Mouse (Mus musculus) testis, adult 10 weeks (tissue): Measurements from ENCODE around the gene Olfr105-ps. TPM values are rescaled to one million over a fixed set of nuclear protein-coding genes. Genes with fewer than 3 reads are reported as not detected.

Experiments
- polyA plus RNA-seq: library from polyadenylated mRNA; stranded (reverse); fragments of 350-450 nt; fragmentation: Illumina TruSeq; extraction: RNeasy Lipid Tissue Mini Kit (QIAGEN cat#74804); gene quantifications from one replicate; pipeline ENCODE4 v1.2.3, GENCODE M21; 2014; ENCODE audit warnings: low read depth, low replicate concordance

Olfr105-ps gene
- polyA plus RNA-seq: not detected

DNA sequence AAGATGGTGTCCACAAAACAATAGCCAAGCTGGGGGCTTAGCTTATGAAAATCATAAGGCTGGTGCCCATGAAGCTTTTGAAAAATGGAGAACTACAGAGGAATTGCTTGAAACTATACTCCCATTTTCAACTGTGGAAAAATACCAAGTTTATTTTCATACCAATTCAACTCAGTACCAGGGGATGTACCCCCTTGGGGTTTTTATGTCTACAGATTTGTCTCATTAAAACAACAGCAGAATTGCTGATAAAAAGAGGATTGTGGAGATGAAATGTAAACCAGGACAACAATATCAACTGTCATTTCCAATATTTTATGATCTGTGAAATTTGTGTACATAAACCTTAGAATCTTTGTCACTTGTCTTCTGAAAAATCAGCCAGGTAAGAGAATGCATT lies at the start of gene Olfr105-ps:
Gene Olfr105-ps, plus strand, starts transcription at position 301 of the 400 bp plus-strand sequence.

DNA sequence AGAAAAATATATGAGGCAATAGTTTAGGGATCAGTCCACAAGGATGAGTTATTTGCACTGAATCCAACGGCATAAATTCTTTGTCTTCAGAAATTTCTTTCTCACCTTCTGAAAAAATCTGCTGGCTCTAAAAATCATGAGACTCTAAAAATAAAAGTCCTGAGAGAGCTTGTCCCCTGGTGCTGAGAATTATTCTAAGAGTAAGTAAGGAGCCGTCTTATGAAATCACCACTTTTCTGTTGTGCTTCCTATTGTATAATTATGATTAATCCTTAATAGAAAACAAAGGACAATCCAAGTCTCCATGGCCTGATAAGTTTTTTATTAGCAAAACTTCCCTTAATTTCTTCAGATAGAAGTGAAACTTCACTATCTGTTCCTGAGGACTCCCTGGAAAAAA lies 39.2 kb upstream of the Olfr105-ps start, which contains the start of gene Olfr103:
Gene Olfr103, minus strand, starts transcription at position 101 of the 400 bp plus-strand sequence.

DNA sequence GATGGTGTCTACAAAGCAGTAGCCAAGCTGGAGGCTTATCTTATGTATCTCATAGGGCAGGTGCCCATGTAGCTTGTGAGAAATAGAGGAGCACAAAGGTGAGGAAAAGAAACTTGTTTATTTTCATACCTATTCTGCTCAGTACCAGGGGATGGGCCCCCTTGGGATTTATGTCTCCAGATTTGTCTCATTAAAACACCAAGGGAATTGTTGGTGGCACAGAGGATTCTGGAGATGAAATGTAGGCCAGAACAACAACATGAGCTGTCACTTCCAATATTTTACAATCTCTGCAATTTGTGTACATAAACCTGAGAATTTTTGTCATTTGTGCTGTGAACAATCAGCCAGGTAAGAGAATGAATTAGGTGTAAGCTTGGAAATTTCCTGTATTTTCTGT lies 19.6 kb upstream of the Olfr105-ps start, which contains the start of gene Olfr104-ps:
Gene Olfr104-ps, plus strand, starts transcription at position 301 of the 400 bp plus-strand sequence.

DNA sequence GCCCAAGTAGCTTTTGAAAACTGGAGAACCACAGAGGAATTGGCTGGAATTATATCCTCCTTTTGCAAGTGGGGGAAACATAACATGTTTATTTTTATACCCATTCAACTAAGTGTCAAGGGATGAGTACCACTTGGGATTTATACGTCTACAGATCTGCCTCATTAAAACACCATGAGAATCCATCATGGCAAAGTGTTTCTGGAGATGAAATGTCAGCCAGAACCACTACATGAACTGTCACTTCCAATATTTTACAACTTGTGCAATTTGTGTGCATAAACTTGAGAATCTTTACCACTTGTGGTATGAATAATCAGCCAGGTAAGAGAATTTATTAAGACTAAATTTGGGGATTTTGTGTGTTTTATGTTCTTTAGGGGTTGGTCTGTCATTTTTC lies 11.3 kb downstream of the Olfr105-ps start, which contains the start of gene Olfr106-ps:
Gene Olfr106-ps, plus strand, starts transcription at position 301 of the 400 bp plus-strand sequence.

DNA sequence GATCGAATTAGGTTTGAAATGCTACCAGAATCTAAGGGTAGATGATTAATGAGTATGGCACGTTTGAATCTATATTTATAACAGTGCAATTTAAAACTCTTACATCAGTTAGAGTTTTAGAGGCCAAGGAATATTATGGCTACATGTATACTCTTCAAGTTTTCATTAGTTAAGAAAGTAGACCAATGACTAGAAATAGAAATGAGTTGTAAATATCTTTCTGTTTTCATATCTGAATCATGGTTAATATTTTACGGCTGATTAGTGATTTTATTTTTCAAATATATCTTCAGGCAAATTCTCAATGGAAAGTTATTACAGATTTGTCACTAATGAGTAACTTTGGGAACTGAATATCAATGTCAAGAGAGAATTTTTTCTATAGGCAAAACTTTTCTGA lies 20.1 kb downstream of the Olfr105-ps start, which contains the start of gene Olfr107:
Gene Olfr107, plus strand, starts transcription at position 301 of the 400 bp plus-strand sequence.

Other genes starting within 250 kb of the Olfr105-ps start
- gene Olfr93, start 217.5 kb upstream of the Olfr105-ps start, polyA plus RNA-seq: 0.90 TPM
- gene Ubd, start 185.1 kb upstream of the Olfr105-ps start, polyA plus RNA-seq: not detected
- not detected for gene Olfr94, start 178.0 kb upstream of the Olfr105-ps start, polyA plus RNA-seq
- not detected for gene Olfr95, start 165.9 kb upstream of the Olfr105-ps start, polyA plus RNA-seq
- not detected for gene Olfr96, start 158.9 kb upstream of the Olfr105-ps start, polyA plus RNA-seq
- not detected for gene Olfr97, start 141.7 kb upstream of the Olfr105-ps start, polyA plus RNA-seq
- gene Olfr98, start 115.3 kb upstream of the Olfr105-ps start, polyA plus RNA-seq: not detected
- 0.28 TPM for gene H2-M3, start 108.8 kb upstream of the Olfr105-ps start, polyA plus RNA-seq
- gene Olfr99, start 95.6 kb upstream of the Olfr105-ps start, polyA plus RNA-seq: not detected
- gene Olfr101, start 74.7 kb upstream of the Olfr105-ps start, polyA plus RNA-seq: not detected
- gene Olfr102, start 62.0 kb upstream of the Olfr105-ps start, polyA plus RNA-seq: 0.14 TPM
- gene Olfr103, start 39.3 kb upstream of the Olfr105-ps start, polyA plus RNA-seq: not detected
- not detected for gene Olfr104-ps, start 19.5 kb upstream of the Olfr105-ps start, polyA plus RNA-seq
- not detected for gene Olfr106-ps, start 11.4 kb downstream of the Olfr105-ps start, polyA plus RNA-seq
- not detected for gene Olfr107, start 20.2 kb downstream of the Olfr105-ps start, polyA plus RNA-seq
- gene Olfr108, start 66.4 kb downstream of the Olfr105-ps start, polyA plus RNA-seq: not detected
- not detected for gene Olfr109, start 79.9 kb downstream of the Olfr105-ps start, polyA plus RNA-seq
- gene H2-M2, start 104.5 kb downstream of the Olfr105-ps start, polyA plus RNA-seq: not detected
- gene Olfr110, start 113.4 kb downstream of the Olfr105-ps start, polyA plus RNA-seq: not detected
- gene Olfr111, start 129.0 kb downstream of the Olfr105-ps start, polyA plus RNA-seq: not detected
- 40.7 TPM for gene Olfr112, start 190.4 kb downstream of the Olfr105-ps start, polyA plus RNA-seq
- gene Olfr113, start 198.6 kb downstream of the Olfr105-ps start, polyA plus RNA-seq: not detected
- gene Olfr114, start 213.7 kb downstream of the Olfr105-ps start, polyA plus RNA-seq: not detected
- not detected for gene Olfr115, start 248.1 kb downstream of the Olfr105-ps start, polyA plus RNA-seq
- gene Olfr116, start 248.2 kb downstream of the Olfr105-ps start, polyA plus RNA-seq: not detected